Mouse (Mus musculus) heart, embryonic 10.5 days (tissue): Measurements from ENCODE around the gene Itpkb. TPM values are rescaled to one million over a fixed set of nuclear protein-coding genes. Genes with fewer than 3 reads are reported as not detected.

ENCODE experiments used
- DNase-seq: peaks from one replicate; pipeline ENCODE4 v3.0.0-alpha.2; 2017; ENCODE audit warnings: low spot score
- H3K27ac ChIP-seq: fragments of 300-500 bp; sonication (generic); 2 replicates; pipeline ENCODE4 v1.5.1; 2016; ENCODE audit warnings: mild to moderate bottlenecking
- H3K27me3 ChIP-seq: fragments of 300-500 bp; sonication (generic); 2 replicates; pipeline ENCODE4 v1.6.1; 2016; ENCODE audit warnings: mild to moderate bottlenecking; ENCODE audit not compliant: poor library complexity, insufficient read depth, severe bottlenecking
- H3K36me3 ChIP-seq: fragments of 300-500 bp; sonication (generic); 2 replicates; pipeline ENCODE4 v1.6.1; 2016; ENCODE audit warnings: mild to moderate bottlenecking, moderate library complexity
- H3K4me1 ChIP-seq: fragments of 300-500 bp; sonication (generic); 2 replicates; pipeline ENCODE4 v1.6.1; 2016; ENCODE audit warnings: mild to moderate bottlenecking
- H3K4me3 ChIP-seq: fragments of 300-500 bp; sonication (generic); 2 replicates; pipeline ENCODE4 v1.5.1; 2016; ENCODE audit warnings: mild to moderate bottlenecking, moderate library complexity
- H3K9me3 ChIP-seq: fragments of 300-500 bp; sonication (generic); 2 replicates; pipeline ENCODE4 v1.6.1; 2016; ENCODE audit warnings: mild to moderate bottlenecking, moderate library complexity
- WGBS: fragments of 180-500 bp; shearing (Covaris S2); methylation state at CpG from one replicate; pipeline ENCODE4 v1.1.7; 2016; 5-methylcytosine and 5-hydroxymethylcytosine counted together
- polyA plus RNA-seq: library from polyadenylated mRNA; unstranded; fragments of >200 nt; fragmentation: Nextera tagmentation; extraction: Ambion mirVana; gene quantifications from 2 replicates; pipeline ENCODE4 v1.2.1, GENCODE M21; 2016

The Itpkb gene
- polyA plus RNA-seq, 1 experiment from 2014 or later, result 4.6 TPM

DNA sequence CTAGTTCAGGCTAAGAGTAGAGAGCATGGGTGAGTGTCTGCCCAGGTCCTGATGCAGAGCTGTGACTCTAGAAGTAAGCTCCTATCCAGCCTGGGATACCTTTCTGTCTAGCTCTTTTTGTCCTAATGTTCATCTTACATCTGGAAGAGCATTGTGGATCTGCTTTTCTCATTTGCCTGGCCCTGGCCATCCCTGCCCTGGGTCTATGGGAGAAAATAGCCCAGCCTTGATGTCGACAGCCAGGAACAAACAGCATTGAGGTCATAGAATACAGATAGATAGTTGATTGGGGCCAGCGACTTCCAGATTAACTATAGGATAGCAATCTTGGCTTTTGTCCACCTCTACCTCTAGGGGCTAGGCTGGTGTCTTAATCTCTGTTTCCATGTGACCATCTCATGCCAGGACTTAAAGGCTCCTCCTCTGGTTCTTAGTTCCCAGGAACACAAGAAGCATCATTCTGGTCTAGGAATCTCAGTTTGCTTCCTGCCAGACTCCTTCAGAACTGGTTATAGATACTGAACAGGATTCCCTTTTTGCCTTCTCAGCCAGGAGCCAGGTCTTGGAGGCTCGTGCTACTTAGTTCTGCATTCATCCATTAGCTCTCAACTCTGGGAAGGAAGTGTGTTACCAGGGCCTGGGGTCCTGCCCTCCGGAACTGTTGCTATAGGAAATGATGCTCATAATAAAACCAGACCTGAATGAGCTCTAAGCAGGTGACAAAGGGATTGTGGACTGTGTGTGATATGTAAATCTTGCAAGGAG, 70.6 kb downstream of the Itpkb start:
- DNase-seq, result no peak
- no peaks in the 10 kb centered on the region for H3K27me3 ChIP-seq
- no peak overlapping the region; the same call in 1 of the 2 replicates for H3K27ac ChIP-seq
- H3K9me3 ChIP-seq, result no peaks in the 10 kb centered on the region
- no peak overlapping the region for H3K4me3 ChIP-seq
- H3K36me3 ChIP-seq, result no peaks in the 10 kb centered on the region
- peaks cover 42% of the 10 kb centered on the region for H3K4me1 ChIP-seq
- 61% methylated on average over 4 of the region's 4 CpGs for WGBS

DNA sequence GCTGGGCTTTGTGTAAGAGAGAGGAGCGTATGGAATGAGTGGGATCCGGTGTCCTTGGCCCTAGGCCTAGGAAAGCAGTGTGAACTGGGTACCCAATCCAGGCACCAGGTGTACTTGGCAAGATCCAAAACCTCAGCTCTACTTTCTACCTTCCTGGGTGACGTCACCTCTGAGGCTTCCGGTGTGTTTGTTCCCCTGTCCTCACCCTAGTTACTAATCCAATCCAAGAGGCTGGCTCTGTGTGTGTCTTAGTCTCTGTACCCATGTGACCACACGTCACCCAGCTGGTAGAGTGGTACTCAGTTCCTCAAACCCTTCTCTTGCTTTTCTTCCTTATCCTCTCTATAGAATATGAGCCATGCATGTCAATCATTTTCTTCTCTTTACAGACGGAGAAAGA, 71.4 kb downstream of the Itpkb start:
- DNase-seq, result no peak
- Histone ChIP-seq H3K9me3 (no peaks in the 10 kb centered on the region), H3K4me3 (no peak overlapping the region), H3K36me3 (no peaks in the 10 kb centered on the region), H3K27ac (no peak overlapping the region), H3K4me1 (peaks cover 48% of the 10 kb centered on the region), H3K27me3 (no peaks in the 10 kb centered on the region)
- 86% methylated on average over 6 of the region's 6 CpGs for WGBS

DNA sequence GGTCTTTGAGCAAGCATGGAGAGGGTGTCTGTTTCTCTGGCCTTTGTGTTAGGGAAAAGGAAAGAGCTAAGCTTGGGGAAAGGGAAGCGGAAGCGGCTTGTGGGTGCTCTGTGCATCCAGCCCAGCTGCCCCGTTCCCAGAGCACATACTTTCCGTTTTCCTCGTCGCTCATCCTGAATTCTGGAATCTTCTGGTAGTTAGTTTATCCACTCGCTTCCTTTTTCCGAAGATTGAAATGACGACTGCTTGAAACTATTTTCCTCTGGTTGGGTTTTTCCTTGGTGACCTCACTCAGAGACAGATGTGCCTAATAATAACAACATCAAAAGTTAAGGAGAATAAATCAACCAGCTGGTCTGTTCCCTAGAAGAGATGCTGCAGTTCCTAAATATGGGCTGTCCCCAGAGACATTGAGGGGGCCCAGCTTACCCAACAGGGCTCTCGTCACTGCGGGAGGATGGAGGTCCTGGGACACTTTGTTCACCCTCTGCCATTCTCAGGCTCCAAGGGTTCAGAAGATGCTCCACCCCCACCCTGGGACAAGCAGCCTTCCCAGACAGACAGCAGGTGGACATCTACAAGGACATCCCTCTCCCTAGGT, 72.3 kb downstream of the Itpkb start:
- DNase-seq, result no peak
- H3K27ac ChIP-seq, result peak overlapping the region; percentile 82; the same call in 1 of the 2 replicates
- H3K4me1 ChIP-seq, result peaks cover 55% of the 10 kb centered on the region
- no peaks in the 10 kb centered on the region for H3K27me3 ChIP-seq
- no peaks in the 10 kb centered on the region for H3K9me3 ChIP-seq
- no peaks in the 10 kb centered on the region for H3K36me3 ChIP-seq
- H3K4me3 ChIP-seq, result no peak overlapping the region
- WGBS, result 70% methylated on average over 11 of the region's 11 CpGs

DNA sequence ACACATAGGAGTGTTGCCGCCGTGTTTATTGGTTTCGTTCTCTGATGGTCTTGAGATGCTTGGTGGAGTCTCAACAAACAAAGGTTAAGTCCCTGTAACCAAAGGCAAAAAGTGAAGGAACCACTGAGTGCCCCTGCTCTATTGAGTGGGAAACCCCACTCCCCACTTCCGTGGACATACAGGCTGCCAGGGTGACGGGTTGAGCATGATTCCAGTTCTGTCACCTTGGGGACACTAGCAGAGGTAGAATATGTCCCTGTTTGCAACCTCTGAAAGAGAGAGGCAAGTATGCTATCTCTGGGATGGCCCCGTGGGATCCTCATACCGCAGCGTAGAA, 73.0 kb downstream of the Itpkb start:
- WGBS, result 84% methylated on average over 8 of the region's 8 CpGs
- no peak for DNase-seq
- Histone ChIP-seq H3K27ac (peak overlapping the region; percentile 82), H3K4me1 (peaks cover 57% of the 10 kb centered on the region), H3K9me3 (no peaks in the 10 kb centered on the region), H3K36me3 (no peaks in the 10 kb centered on the region), H3K27me3 (no peaks in the 10 kb centered on the region), H3K4me3 (0 out of 2 replicates have a peak overlapping the region, but pooled peaks have one; percentile 40)

DNA sequence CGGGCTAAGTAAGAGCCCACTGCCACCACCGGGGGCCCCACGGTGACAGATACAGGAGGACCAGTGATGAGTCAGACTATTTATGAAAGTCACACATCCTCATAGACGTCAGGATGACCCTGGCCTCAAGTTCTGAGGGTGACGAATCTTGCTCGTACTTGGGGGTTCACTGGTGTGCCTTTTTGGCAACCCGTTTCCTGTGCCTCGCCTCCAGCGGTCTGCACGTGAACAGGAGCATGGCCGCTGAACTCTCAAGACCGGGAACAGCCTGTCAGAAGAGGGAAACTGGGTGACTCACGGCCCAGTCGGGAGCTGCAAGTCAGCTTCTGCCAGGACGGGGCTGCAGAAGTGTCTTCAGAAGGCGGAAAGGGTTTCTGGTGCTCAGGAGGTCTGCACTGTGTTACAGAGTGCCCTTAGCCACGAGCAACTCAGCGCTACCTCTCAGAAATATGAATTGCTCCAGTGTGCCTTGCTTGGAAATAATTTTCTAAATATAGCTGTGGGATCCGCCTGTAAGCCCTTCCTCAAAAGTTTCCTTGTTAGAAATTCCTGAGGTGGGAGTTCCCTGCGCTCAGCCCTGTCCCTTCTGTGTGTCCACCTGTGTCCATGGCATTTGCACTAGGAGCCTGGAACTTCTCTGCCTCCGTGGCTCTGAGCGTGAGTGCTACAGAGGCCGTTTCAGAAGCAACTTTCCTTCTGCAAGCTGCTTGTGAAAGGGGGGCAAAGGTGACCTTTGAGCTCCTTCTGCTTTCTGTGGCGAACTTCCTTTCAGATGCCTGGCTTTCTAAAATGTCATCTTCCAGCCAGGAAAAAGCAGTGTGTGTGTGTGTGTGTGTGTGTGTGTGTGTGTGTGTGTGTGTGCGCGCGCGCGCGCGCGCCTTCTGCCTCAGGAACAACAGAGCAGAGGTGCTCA, 73.7 kb downstream of the Itpkb start:
- WGBS, result 48% methylated on average over 32 of the region's 32 CpGs
- Histone ChIP-seq H3K4me1 (peaks cover 64% of the 10 kb centered on the region), H3K27me3 (no peaks in the 10 kb centered on the region), H3K4me3 (peak overlapping the region; percentile 40), H3K27ac (peak overlapping the region; percentile 82), H3K36me3 (no peaks in the 10 kb centered on the region), H3K9me3 (no peaks in the 10 kb centered on the region)
- DNase-seq, result peak; percentile 81

DNA sequence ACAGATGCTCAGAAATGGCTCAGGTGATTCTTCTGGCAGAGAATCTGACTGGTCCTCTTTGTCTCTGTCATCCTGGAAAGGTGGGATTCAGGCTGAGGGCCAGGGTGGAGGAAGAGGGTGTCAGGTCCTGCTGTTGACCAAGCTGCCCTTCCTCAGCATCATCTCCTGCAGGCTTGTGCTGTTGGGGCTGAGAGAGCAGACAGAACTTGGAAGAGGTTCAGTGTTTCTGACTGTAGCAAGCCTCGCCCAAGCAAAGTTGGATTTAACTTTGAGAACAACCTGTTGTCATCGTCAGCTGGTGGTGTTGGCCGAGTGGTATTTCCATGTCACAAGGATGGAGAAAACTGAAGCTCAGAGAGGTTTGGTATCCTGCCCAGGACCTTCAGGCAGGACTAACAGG, 74.4 kb downstream of the Itpkb start:
- Histone ChIP-seq H3K4me1 (peaks cover 70% of the 10 kb centered on the region), H3K4me3 (0 out of 2 replicates have a peak overlapping the region, but pooled peaks have one; percentile 40), H3K27ac (peak overlapping the region; percentile 82), H3K9me3 (no peaks in the 10 kb centered on the region), H3K27me3 (no peaks in the 10 kb centered on the region), H3K36me3 (no peaks in the 10 kb centered on the region)
- no peak for DNase-seq
- WGBS, result 83% methylated on average over 3 of the region's 3 CpGs

DNA sequence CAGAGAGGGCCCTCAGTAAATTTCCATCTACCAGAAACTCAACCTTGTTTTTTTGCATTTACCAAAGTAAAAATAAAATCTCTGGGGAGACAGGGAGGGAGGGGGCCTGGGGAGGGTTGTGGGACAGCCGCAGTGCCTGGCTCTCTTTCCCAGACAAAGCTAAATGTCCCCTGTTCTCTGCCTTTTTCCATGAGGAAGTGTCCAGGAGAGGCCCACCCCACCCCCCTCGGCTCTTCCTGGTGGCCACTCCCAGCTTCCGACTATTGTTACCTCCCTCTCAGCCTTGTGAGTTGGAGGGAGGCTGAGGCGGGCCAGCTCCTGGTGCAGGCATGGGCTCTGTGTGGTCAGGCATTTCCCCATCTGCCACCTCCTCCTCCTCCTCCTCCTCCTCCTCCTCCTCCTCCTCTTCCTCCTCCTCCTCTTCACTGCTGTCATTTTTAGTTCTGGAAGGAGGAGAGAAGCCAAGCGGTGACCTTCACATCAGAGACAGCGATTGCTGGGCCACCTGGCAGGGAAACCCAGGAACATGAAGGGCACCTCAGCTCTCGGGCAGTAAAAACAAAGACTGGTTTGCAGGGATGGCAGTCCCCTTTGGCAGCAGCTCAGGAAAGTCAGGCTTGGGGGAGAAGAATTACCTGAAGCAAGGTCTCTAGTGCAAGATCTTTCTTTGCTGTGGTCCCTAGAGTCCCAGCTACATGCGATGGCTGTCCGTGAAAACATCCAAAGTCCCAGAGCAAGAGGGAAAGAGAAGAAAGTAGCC, 75.5 kb downstream of the Itpkb start:
- Histone ChIP-seq H3K9me3 (no peaks in the 10 kb centered on the region), H3K4me3 (no peak overlapping the region), H3K27ac (peak overlapping the region; percentile 37), H3K4me1 (peaks cover 70% of the 10 kb centered on the region), H3K27me3 (no peaks in the 10 kb centered on the region), H3K36me3 (no peaks in the 10 kb centered on the region)
- no peak for DNase-seq
- WGBS, result 74% methylated on average over 9 of the region's 9 CpGs

DNA sequence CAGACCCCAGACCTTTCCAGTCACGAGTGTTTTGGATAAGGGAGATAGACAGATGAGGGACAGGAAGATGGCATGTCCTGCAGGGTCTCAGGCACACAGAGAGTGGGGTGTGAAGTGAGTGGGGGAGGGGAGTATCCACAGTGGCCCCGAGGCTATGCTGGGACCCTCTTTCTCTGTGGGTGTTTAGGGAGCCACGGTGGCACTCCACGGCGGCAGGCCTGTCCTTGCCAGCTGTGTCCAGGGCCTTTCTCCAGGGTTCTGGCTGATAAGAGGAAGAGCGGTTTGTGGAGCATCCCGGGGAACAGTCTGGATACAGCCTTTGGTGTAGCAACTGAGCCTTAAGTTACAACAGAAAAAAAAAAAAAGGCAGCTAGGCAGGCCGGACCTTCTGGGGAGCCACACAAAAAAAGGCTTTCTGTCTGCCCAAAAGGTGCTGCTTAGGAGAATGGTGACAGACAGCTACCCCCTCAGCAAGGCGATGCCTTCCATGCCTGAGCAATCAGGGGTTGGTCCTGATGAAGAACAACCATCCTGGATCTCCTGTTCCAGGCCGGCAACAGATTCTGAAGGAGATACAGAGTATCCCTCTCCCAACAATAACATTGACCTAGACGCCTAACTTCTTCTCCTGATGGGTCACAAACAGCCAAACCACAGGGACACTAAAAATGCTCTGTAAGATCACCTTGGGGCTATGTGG, 76.2 kb downstream of the Itpkb start:
- Histone ChIP-seq H3K27ac (peak overlapping the region; percentile 37; the same call in 1 of the 2 replicates), H3K4me1 (peaks cover 74% of the 10 kb centered on the region), H3K36me3 (no peaks in the 10 kb centered on the region), H3K4me3 (no peak overlapping the region), H3K9me3 (no peaks in the 10 kb centered on the region), H3K27me3 (no peaks in the 10 kb centered on the region)
- no peak for DNase-seq
- 63% methylated on average over 11 of the region's 11 CpGs for WGBS

DNA sequence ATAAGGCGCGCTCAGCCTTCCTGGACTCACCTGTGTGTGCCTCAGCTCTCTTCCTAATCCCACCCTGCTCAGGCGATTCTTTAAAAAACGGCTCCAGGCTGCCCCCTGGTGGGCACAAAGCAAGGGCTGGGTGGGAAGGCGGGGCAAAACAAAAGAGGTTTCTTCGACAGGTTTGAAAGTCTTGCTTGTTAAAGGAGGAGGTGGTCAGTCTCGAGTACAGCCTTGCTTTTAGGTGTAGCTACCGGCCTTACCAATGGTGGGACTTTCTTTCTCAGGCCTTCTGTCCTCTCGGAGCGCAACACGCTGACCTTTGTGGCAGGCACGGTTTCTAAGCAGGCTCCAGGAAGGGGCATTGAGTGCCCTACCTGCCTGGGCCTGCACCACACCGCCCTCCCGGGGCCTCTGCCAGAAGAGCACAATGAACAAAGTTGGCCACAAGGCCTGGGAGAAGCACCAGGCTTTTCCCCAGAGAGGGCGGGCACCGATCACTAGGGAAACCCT, 76.9 kb downstream of the Itpkb start:
- Histone ChIP-seq H3K36me3 (no peaks in the 10 kb centered on the region), H3K4me1 (peaks cover 81% of the 10 kb centered on the region), H3K27me3 (0 out of 2 replicates have a peak, but pooled peaks cover 2% of the 10 kb centered on the region), H3K9me3 (no peaks in the 10 kb centered on the region), H3K4me3 (peak overlapping the region; percentile 38), H3K27ac (peak overlapping the region; percentile 75)
- peak; percentile 90 for DNase-seq
- 15% methylated on average over 16 of the region's 16 CpGs for WGBS

DNA sequence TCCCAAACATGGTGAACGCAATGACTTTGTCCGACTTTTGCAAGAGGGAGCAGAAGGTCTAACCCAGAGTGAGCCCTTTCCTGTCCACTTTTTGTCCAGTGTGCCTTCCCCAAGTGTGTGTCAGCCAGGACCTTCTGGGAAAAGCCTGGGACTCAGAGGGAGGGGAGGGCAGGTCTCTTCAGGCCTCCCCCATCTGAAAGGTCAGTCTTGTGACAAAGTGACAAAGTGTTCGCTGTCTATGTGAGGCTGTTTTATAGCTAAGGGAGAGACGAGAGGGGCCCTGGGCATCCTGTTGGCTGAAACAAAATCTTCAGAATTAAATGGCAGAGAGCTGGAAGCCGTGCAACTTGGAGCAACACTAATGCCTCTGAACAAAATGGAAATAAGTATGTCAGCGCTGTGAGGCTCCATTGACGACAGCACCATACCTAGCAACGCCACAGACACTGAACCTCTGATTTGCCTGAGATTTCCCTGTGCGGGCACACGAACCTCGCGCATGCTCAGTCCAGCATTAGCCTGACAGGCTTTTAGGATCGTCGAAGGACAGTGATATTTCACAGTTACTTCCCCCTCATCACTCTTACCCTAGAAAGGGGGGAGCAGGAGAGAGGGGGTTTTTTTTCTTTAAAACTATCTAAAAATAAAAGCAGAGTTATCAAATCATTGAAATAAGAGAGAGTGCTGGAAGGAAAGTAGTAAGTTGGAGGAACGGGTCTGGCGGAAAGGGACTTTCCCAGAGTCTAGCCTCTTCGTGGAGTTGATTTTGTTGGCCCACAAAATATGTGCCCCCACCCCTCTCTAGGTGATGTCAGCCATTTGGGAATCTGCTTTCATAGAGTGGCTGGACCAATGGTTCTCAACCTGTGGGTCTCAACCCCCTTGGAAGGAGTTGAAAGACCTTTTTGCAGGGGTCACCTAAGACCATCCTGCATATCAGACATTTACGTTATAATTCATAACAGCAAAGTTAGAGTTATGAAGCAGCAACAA, 77.7 kb downstream of the Itpkb start:
- Histone ChIP-seq H3K27ac (peak overlapping the region; percentile 75), H3K4me3 (no peak overlapping the region), H3K4me1 (peaks cover 76% of the 10 kb centered on the region), H3K9me3 (no peaks in the 10 kb centered on the region), H3K36me3 (0 out of 2 replicates have a peak, but pooled peaks cover 2% of the 10 kb centered on the region), H3K27me3 (0 out of 2 replicates have a peak, but pooled peaks cover 8% of the 10 kb centered on the region)
- WGBS, result 71% methylated on average over 18 of the region's 18 CpGs
- DNase-seq, result no peak

DNA sequence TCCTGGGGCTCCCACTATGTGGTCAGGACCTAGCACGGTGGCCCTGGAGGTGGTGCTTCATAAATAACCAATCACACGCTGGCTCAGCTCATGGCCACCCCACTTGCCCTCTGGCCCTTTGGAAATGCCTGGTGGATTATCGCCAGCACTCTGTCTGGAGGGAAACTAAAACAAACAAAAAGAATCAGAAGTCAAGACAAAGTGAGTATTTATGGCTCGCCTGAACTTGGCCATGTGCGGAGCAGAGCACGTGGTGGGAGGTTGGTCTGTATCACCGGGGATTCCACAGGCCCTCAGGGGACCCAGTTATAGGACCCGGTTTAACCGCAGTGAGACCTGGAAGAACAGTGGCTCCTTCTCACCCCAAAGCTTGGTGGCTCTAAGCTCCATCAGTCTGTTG, 78.5 kb downstream of the Itpkb start:
- no peak overlapping the region for H3K4me3 ChIP-seq
- H3K9me3 ChIP-seq, result no peaks in the 10 kb centered on the region
- peak overlapping the region; percentile 43; the same call in 1 of the 2 replicates for H3K27ac ChIP-seq
- H3K27me3 ChIP-seq, result peaks cover 17% of the 10 kb centered on the region
- DNase-seq, result no peak
- WGBS, result 53% methylated on average over 9 of the region's 9 CpGs
- peaks cover 5% of the 10 kb centered on the region for H3K36me3 ChIP-seq
- peaks cover 68% of the 10 kb centered on the region for H3K4me1 ChIP-seq
